Mouse (Mus musculus) lung, embryonic 16.5 days (tissue): Measurements from ENCODE around the gene Pycard. TPM values are rescaled to one million over a fixed set of nuclear protein-coding genes. Genes with fewer than 3 reads are reported as not detected.
A peak's percentile ranks its signal among the peaks of the same experiment; 100 is the strongest.

Experiments used
- ATAC-seq: fragments of 200-750 bp; cut with Nextera tagmentation; 2 replicates; pipeline ENCODE4 v1.8.0; 2017; ENCODE audit warnings: low read depth, mild to moderate bottlenecking, moderate library complexity
- H3K27ac ChIP-seq: fragments of 300-500 bp; sonication (generic); 2 replicates; pipeline ENCODE4 v1.5.1; 2014; ENCODE audit warnings: mild to moderate bottlenecking, control low read depth, low read length
- H3K27me3 ChIP-seq: fragments of 300-500 bp; sonication (generic); 2 replicates; pipeline ENCODE4 v1.6.1; 2014; ENCODE audit warnings: low read depth, low read length, mixed read lengths; ENCODE audit not compliant: control insufficient read depth, insufficient read depth
- H3K36me3 ChIP-seq: fragments of 300-500 bp; sonication (generic); 2 replicates; pipeline ENCODE4 v1.6.1; 2014; ENCODE audit warnings: low read length; ENCODE audit not compliant: control insufficient read depth, insufficient read depth
- H3K4me1 ChIP-seq: fragments of 300-500 bp; sonication (generic); replicated peaks from 2 replicates; pipeline ENCODE4 v1.6.1; 2014; ENCODE audit warnings: low read length, mixed read lengths; ENCODE audit not compliant: control insufficient read depth, insufficient read depth
- H3K4me2 ChIP-seq: fragments of 300-500 bp; sonication (generic); 2 replicates; pipeline ENCODE4 v1.6.1; 2014; ENCODE audit warnings: low read depth, low read length, control low read depth
- H3K4me3 ChIP-seq: fragments of 300-500 bp; sonication (generic); 2 replicates; pipeline ENCODE4 v1.5.1; 2014; ENCODE audit warnings: mild to moderate bottlenecking, low read length, control low read depth
- H3K9ac ChIP-seq: fragments of 300-500 bp; sonication (generic); 2 replicates; pipeline ENCODE4 v1.6.1; 2014; ENCODE audit warnings: low read length, control low read depth
- H3K9me3 ChIP-seq: fragments of 300-500 bp; sonication (generic); 2 replicates; pipeline ENCODE4 v1.6.1; 2016; ENCODE audit warnings: low read length; ENCODE audit not compliant: control insufficient read depth
- WGBS: fragments of 180-500 bp; shearing (Covaris S2); extraction: QIAGEN DNeasy Blood & Tissue Kit; methylation state at CpG from one replicate; pipeline ENCODE4 v1.1.7; 2014; 5-methylcytosine and 5-hydroxymethylcytosine counted together
- polyA plus RNA-seq: library from polyadenylated mRNA; unstranded; fragments of >200 nt; fragmentation: Nextera tagmentation; extraction: Ambion mirVana; gene quantifications from 2 replicates; pipeline ENCODE4 v1.2.1, GENCODE M21; 2015

Gene Pycard
- polyA plus RNA-seq, 1 experiment from 2014 or later, result 37.6 TPM

- Histone ChIP-seq H3K27me3 (no peaks in the 10 kb centered on the region), H3K36me3 (no peaks in the 10 kb centered on the region), H3K4me3 (no peak overlapping the region), H3K4me1 (peaks cover 8% of the 10 kb centered on the region; the same call in 1 of the 2 replicates), H3K4me2 (no peak overlapping the region), H3K27ac (no peak overlapping the region), H3K9ac (no peak overlapping the region), H3K9me3 (no peaks in the 10 kb centered on the region)
- no peak for ATAC-seq
- WGBS, result 64% methylated on average over 7 of the region's 7 CpGs
These were observed 12.5 kb upstream of the Pycard start for GRCm38 (mm10) chr7:128006193-128006592.

- H3K36me3 ChIP-seq, result no peaks in the 10 kb centered on the region
- peak overlapping the region; percentile 49 for H3K4me2 ChIP-seq
- peak overlapping the region; percentile 28 for H3K4me3 ChIP-seq
- H3K9ac ChIP-seq, result peak overlapping the region; percentile 59
- ATAC-seq, result peak; percentile 82
- WGBS, result 20% methylated on average over 35 of the region's 35 CpGs
- no peaks in the 10 kb centered on the region for H3K27me3 ChIP-seq
- H3K9me3 ChIP-seq, result no peaks in the 10 kb centered on the region
- peaks cover 8% of the 10 kb centered on the region; the same call in 1 of the 2 replicates for H3K4me1 ChIP-seq
- peak overlapping the region; percentile 87 for H3K27ac ChIP-seq
These were observed 11.1 kb upstream of the Pycard start for GRCm38 (mm10) chr7:128004487-128005362.

- Histone ChIP-seq H3K9me3 (no peaks in the 10 kb centered on the region), H3K27me3 (no peaks in the 10 kb centered on the region), H3K9ac (peak overlapping the region; percentile 59), H3K27ac (peak overlapping the region; percentile 87), H3K4me1 (peaks cover 8% of the 10 kb centered on the region; the same call in 1 of the 2 replicates), H3K4me3 (peak overlapping the region; percentile 28; the same call in 1 of the 2 replicates), H3K36me3 (no peaks in the 10 kb centered on the region), H3K4me2 (peak overlapping the region; percentile 49)
- ATAC-seq, result no peak
- 37% methylated on average over 5 of the region's 5 CpGs for WGBS
These were observed 10.5 kb upstream of the Pycard start for GRCm38 (mm10) chr7:128004150-128004486.

- no peak for ATAC-seq
- peak within 1 kb of the TSS; percentile 59 for H3K9ac ChIP-seq
- H3K27me3 ChIP-seq, result no peaks in the 10 kb centered on the region
- H3K27ac ChIP-seq, result peak within 1 kb of the TSS; percentile 87
- peak within 1 kb of the TSS; percentile 28 for H3K4me3 ChIP-seq
- H3K9me3 ChIP-seq, result no peaks in the 10 kb centered on the region
- H3K4me2 ChIP-seq, result peak within 1 kb of the TSS; percentile 49
- 79% methylated on average over 2 of the region's 2 CpGs for WGBS
- peaks cover 8% of the 10 kb centered on the region; the same call in 1 of the 2 replicates for H3K4me1 ChIP-seq
- no peaks in the 10 kb centered on the region for H3K36me3 ChIP-seq
These were observed 10.0 kb upstream of the Pycard start, which contains the start of gene Trim72 for GRCm38 (mm10) chr7:128003688-128004087. Gene Trim72 (plus strand): TSS chr7:128003949.

GRCm38 (mm10) chr7:128003098-128003497, 9.4 kb upstream of the Pycard start:
- H3K27ac ChIP-seq, result no peak overlapping the region
- 78% methylated on average over 6 of the region's 6 CpGs for WGBS
- no peak for ATAC-seq
- H3K36me3 ChIP-seq, result no peaks in the 10 kb centered on the region
- no peaks in the 10 kb centered on the region for H3K9me3 ChIP-seq
- H3K4me2 ChIP-seq, result no peak overlapping the region
- no peaks in the 10 kb centered on the region for H3K27me3 ChIP-seq
- H3K4me3 ChIP-seq, result no peak overlapping the region
- H3K9ac ChIP-seq, result no peak overlapping the region
- peaks cover 8% of the 10 kb centered on the region; the same call in 1 of the 2 replicates for H3K4me1 ChIP-seq

GRCm38 (mm10) chr7:128000068-128000950, 6.6 kb upstream of the Pycard start:
- 18% methylated on average over 1 of the region's 1 CpGs for WGBS
- Histone ChIP-seq H3K9me3 (no peaks in the 10 kb centered on the region), H3K4me1 (peaks cover 8% of the 10 kb centered on the region; the same call in 1 of the 2 replicates), H3K27me3 (no peaks in the 10 kb centered on the region), H3K27ac (no peak overlapping the region), H3K4me3 (no peak overlapping the region), H3K36me3 (no peaks in the 10 kb centered on the region), H3K9ac (no peak overlapping the region), H3K4me2 (no peak overlapping the region)
- no peak for ATAC-seq

- peaks cover 7% of the 10 kb centered on the region; the same call in 1 of the 2 replicates for H3K4me1 ChIP-seq
- H3K4me3 ChIP-seq, result no peak overlapping the region
- H3K4me2 ChIP-seq, result no peak overlapping the region
- no peaks in the 10 kb centered on the region for H3K36me3 ChIP-seq
- ATAC-seq, result no peak
- no peaks in the 10 kb centered on the region for H3K27me3 ChIP-seq
- no peak overlapping the region for H3K27ac ChIP-seq
- no peaks in the 10 kb centered on the region for H3K9me3 ChIP-seq
- H3K9ac ChIP-seq, result no peak overlapping the region
- WGBS, result 45% methylated on average over 1 of the region's 1 CpGs
These were observed 5.8 kb upstream of the Pycard start for GRCm38 (mm10) chr7:127999436-127999835.

- Histone ChIP-seq H3K4me3 (peak overlapping the region; percentile 49), H3K36me3 (no peaks in the 10 kb centered on the region; the same call in 1 of the 2 replicates), H3K27me3 (no peaks in the 10 kb centered on the region), H3K4me2 (peak overlapping the region; percentile 60), H3K9ac (peak overlapping the region; percentile 68), H3K9me3 (no peaks in the 10 kb centered on the region), H3K27ac (peak overlapping the region; percentile 65; the same call in 1 of the 2 replicates), H3K4me1 (peaks cover 8% of the 10 kb centered on the region)
- 0 out of 2 replicates have a peak, but pooled peaks have one; percentile 17 for ATAC-seq
- WGBS, result 32% methylated on average over 5 of the region's 5 CpGs
These were observed 953 bp downstream of the Pycard start for GRCm38 (mm10) chr7:127992488-127993340.
